Mouse (Mus musculus): ENCODE results near the gene Gpn3.
"Not testable (repeated sequence)": the region's sequence is repeated elsewhere in the genome, so short reads cannot be mapped to it uniquely, and the experiment has no call there.

Gene Gpn3

DNA sequence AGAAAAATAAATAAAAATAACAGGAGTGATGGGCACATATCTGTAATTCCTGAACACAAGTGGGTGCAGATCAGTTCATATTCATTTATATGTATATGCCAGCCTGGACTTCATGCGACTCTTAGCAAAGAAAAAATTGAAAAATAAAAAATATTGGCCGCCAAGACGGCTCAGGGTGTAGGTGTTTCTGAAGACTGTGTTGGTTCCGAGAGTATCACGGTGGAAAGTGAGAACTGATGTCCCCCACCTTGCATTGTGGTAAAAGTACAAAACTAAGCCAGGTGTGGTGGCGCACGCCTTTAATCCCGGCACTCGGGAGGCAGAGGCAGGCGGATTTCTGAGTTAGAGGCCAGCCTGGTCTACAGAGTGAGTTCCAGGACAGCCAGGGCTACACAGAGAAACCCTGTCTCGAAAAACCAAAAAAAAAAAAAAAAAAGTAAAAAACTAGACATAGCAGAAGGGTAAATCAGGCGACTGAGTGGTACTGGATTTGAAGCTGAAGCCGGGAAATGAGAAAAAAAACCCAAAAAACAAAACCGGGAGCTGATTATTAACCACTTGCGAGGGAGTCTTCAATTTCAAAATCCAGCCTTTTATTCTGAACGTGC lies 19.6 kb downstream of the Gpn3 start:
- DNase-seq = no peak

DNA sequence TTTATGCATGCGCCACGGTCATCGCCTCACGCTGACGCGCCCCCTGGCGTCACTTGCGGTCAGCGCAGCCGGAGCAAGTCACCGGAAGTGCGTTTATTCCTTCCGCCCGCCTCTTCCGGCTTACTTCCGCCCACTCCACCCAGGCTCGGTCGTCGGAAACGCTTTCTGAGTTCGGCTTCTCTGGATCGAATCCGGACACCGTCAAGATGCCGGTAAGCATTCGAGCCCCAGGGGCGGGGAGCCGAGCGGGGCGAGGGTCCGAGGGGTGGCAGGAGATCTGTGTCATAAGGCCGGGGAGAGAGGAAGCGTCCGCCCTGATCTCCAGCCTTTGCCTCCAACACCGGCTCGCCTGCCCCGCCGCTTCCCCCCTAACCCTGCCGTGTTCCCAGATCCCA lies 20.1 kb downstream of the Gpn3 start, which contains the start of gene Arpc3:
Gene Arpc3, plus strand, starts transcription at position 93 of the 395 bp plus-strand sequence.
- peak; percentile 94 for DNase-seq

DNA sequence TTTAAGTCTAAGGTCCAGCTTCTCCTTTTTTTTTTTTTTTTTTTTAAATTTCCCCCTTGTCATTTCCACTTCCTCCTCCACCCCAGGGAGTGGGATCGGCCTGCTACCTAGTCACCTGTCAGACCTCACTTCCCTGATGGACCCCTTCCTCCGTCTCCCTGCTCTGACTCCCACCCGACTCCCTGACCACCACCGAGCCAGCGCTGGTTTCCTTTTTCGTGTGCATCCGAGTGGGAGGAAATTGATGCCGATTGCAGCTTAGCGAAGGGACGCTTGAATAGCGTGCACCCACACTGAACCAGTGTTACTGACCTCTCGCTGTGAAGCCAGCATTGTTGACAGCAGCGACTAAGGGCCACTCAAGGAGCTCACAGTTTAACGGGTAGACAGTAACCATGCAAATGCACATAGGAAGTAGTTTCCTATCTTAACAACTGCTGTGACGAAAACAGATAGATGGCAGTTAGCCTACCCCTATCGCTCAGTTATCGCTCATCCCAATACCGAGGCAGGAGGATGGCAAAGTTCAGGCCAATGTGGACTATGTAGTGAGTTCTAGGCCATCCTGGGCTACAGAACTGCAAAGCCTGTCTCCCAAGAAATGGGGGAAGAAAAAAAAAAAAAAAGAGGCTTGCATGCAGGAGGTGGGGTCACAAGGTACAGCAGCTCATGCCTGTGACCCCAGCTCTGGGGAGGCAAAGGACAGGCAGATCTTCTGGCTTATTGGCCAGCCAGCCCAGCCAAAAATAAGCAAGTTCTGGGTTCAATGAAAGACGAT lies 20.7 kb downstream of the Gpn3 start:
- peak; percentile 7 for DNase-seq

DNA sequence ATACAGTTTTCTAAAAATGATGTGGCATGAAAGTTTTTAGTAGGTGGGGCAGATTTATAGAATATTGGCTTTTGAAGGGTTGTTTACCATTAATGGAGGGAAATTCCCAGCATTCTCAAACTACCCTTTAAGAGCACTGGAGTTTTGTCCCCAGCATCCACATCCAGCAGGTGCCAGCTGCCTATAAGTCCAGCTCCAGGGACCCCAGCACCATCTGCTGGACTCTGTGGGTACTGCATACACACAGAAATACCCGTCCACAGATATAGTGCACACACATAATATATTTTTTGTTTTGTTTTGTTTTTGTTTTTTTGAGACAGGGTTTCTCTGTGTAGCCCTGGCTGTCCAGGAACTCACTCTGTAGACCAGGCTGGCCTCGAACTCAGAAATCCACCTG lies 22.2 kb downstream of the Gpn3 start:
- DNase-seq = peak; percentile 74

DNA sequence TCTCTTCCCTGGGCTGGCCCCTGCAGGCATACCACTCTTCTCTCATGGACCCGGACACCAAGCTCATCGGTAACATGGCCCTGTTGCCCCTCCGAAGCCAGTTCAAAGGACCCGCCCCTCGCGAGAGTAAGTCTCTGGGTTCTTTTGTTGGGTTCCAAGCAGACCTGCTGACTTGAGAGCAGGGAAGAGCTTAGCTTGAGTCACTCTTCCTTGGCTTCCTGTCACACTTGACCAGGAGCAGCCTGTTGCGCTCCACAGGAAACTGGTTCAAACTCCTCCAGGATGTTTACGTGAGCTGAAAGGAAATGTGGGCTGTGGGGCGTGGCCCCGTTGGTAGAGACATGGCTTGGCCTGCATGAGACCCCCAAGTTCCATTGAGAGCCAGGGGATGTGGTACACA lies 25.1 kb downstream of the Gpn3 start:
- DNase-seq = peak; percentile 20

DNA sequence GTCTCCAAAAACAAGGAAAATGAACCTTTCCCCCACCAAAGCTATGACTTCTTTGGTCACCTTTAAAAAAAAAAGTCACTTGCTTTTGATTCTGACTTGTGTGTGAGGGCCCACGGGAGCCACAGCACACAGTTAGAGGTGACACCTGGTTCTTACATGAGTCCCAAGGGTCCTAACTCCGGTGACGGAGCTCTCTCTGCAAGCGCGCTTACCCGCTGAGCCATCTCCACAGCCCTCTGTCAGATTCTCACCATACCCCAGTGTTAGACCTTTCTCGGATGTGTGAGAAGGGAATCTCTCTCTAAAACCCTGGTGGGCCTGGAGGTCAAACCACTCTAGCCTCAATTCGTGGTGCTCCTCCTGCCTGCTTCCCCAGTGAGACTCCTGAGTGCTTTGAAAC lies 25.8 kb downstream of the Gpn3 start:
- no peak for DNase-seq

DNA sequence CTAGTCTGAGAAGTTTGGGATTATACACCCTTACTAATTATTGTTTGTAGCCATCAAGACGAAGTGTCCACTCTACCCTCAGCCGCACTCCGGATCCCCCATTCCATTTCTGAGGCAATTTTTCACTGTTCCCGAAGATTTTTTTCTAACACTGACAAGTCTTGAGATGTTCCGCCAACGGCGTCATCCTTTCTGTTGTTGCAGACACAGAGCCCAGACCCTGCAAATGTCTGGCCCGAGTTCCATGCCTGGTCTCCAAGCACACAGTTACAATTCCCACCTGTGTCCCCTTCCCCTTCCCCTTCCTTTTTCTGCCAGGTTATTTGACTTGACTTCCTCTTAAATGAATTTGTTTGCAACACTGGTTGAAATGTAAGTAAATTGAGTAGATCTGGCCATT lies 28.2 kb downstream of the Gpn3 start:
- no peak for DNase-seq

DNA sequence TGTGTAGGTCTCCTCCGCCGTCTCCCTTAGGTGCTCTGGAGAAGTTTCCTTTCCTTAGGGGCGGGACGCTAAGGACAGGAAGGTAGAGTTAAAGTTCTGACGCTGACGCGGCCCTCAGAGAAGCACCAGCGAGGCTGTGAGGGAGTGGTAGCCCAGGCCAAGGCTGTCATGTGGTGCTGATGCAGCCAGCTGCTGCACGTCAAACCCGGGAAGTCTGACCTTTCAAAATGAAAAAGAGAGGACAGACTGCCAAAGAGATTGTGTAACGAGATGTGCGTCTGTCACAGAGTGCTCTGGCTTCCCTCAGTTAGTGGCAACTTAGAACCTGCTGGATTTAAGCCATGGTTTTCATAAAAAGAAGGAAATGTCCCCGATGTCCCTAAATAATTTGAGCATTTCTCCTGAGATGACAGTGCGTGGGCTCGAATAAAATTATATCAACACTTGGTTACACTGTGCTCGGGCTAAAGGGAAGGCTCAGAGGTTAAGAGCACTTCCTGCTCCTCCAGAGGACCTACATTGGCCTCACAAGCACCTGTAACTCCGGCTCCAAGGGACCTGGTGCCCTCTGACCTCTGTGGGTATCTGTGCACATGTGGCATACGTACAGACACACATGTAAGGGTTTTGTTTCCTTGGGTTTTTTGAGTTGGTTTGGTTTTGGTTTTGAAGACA lies 29.1 kb downstream of the Gpn3 start:
- DNase-seq = no peak

DNA sequence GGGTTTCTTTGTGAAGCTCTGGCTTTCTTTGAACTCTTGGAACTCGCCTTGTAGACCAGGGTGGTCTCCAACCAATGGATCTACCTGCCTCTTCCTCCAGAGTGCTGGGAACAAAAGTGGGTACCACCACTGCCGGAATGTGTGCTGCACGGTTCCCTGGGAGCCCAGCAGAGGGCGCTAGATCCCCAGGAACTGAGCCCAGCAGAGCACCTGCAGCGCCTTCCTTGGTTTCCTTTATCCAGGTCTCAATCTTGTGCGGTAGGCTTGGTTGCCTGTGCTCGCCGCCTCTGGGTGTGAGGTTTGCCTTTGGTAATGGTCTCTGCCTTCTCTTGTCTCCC lies 29.6 kb downstream of the Gpn3 start:
- DNase-seq = peak; percentile 65

DNA sequence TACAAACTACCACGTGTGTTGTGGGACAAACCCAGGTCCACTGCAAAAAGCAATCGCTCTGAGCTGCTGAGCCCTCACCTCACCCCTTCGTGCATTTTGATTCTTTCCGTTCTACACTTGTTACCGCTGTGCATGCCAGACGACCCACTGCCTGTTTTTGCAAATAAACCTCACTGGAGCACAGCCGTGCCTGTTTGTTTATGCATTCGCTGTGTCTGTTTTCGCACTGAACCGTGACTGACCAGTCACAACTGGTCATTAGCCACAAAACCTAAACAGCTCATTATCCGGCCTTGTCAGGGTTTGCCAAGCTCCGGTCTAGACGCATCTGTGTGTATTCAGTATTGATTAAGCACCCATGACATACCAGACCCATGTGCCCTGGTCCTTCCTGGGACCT lies 30.5 kb downstream of the Gpn3 start:
- no peak for DNase-seq

DNA sequence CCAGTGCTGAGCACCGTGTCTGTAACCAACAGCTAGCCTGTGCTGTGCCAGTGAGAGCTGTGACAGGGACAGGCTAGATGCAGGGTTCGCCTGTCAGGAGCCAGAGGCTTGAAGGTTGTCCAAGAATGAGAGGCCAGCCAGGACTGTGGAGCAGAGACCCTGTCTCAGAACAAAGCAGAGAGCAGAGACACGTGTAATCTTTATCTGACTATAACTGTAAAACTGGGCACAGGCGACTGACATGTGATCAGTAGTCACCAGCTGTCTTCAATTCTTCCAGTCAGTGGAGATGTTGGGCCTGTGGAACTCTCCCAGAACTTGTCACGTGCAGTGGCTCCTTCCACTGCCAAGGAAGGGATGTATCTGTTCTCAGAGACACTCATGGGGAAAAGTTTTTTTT lies 31.1 kb downstream of the Gpn3 start:
- no peak for DNase-seq

DNA sequence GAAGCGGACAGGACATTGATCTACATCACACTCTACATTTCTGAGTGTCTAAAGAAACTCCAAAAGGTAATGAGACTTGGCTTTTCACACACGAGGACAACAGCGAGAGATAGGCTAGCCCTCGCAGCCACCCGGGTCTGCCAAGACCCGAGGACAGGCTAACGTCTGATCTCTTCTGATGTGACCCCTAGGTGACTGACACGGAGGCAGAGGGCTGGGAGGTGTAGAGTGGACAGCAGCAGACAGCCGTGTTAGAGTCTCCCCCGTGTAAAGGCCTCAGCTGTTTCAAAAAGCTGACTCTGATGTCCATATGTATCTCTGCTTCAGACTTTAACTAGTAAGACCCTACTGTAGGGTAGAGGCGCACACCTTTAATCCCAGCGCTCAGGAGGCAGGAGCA lies 31.7 kb downstream of the Gpn3 start:
- no peak for DNase-seq

DNA sequence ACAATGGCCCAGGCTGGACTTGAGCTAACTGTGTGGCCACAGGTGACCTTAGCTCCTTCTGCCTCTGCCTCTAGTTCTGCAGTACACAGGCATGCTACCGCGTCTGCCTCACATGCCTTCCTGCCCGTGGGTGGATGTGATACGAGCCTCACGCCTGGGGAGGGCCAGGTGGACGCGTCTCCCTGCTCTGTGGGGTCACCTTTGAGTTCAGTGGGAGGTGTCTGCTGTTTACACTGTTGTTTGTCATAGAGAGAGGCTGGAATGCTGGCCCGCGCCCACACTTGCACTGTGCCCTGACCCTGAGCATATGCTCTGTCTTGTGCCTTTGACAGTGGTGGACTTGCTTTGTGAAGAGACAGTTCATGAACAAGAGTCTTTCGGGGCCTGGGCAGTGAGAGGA lies 33.9 kb downstream of the Gpn3 start:
- DNase-seq = no peak

DNA sequence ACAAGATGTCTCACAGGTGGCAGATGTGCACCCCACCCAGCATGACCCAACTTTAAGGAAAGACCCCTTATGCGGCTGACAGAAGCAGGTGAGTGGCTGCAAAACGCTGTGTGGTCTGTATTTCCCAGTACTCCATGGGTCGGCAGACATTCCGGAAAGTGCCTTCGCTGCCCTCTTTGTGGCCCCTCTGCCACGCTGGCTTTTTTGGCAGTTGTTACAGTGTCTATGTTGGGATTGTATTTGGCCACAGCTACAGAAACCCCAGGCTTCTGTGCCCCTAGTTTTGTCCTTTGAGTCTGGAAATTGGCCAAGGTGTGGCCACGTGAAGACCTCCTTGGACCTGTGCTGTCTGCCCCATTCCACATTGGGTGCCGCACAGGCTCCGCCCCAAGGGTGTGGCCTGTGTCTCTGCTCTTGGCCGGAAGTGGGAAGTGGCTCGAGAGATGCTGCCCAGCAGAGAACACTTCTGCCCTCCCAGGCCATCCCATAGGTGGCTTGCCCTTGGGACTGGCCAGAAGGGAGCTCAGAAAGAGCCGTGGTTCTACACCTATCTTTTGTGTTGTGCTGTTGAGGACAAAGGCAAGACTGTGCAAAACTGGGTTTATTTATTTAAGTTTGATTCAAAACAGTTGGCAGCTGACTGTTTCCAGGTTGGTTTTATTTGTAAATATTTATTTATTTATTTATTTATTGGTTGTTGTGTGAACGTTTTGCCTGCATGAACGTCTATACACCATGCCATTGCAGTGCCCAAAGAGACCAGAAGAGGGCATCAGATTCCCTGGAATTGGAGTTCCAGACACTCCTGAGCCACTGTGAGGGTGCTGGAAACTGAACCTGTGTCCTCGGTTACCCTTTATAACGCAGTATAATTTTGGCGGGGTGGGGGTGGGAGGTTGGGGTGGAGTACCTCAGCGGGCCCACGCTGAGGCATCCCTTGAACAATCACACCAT lies 38.3 kb downstream of the Gpn3 start:
- no peak for DNase-seq

DNA sequence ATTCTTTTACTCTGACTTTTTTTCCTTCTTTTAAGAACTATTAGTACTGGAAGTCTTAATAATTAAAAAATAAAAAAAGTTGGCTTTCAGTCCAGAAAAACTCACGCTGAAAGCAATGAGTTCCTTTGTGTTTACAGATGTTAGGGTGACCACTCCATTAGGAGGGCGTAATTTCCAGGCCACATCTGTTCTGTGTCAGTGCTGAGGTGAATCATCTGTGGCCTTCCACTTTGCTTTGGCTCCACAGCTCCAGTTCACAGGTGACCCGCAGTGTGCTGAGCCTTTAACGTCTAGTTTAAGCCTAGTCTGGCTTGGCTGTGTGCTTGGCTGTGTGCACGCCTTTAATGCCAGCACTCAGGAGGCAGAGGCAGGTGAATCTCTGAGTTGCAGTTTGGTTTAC lies 40.2 kb downstream of the Gpn3 start:
- DNase-seq = no peak

DNA sequence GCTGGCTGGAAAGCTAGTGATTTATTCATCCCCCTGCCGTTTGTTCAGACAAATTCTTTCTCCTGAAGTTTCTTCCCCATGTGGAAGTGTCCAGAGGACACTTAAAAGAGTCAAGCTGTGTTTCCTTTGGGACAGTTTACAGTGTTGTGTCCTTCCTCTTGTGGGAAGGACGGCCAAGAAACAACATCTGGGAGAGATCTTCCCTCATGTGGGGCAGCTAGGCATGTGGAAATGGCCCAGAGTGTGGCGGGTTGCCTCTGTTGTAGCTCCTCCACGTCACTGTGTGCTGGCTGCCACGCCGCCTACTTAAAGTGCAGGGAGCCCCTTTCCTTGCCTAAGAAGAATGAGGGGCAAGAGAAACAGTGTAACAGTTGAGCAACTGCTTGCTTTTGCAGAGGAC lies 41.1 kb downstream of the Gpn3 start:
- DNase-seq = no peak

DNA sequence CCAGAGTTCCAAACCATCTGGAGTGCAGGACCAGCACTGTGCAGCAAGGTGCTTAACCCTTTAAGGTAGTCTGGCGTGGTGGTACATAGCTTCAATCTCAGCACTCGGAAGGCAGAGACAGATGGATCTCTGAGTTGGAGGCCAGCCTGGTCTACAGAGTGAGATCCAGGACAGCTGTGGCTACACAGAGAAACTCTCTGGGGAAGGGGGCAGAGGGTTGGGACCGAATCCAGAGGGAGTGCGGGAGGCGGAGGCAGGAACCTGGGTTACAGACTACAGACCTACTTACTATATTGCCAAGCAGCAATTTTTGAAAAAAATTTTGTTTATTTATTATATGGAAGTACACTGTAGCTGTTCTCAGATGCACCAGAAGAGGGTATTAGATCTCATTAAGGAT lies 42.7 kb downstream of the Gpn3 start:
- DNase-seq = no peak

DNA sequence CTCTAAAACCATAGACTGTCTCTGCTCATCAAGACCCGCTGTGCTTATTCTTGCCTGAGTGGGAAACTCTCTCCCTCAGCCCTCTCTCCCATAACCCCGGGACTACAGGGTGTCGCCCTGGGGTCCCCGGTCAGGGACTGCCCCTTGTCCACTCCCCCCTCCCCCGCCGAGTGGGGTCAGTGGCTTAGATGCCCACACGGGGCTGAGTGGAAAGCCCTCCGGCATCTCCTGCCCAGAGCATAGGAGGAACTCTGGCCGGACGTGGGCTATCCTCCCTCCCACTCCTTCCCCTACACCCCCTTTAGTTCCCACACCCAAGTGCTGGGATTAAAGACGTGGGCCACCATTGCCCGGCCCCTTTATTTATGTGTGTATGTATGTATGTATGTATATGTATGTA lies 43.8 kb downstream of the Gpn3 start:
- no peak for DNase-seq

DNA sequence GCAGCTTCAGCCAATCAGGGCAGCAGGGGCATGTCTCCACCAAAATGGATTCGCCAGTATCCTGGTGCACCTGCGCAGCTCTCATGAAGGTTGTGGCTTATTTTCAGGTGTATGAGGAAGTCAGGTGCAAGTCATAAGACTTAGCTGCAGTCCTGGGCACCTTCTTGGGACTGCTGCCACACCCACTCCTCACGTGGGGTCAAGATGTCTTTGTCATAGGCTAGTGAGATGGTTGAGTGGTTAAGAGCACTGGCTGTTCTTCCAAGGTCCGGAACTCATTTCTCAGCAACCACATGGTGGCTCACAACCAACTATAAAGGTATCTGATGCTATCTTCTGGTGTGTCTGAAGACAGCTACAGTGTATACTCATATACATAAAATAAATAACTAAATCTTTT lies 49.0 kb downstream of the Gpn3 start:
- not testable (repeated sequence) for DNase-seq

DNA sequence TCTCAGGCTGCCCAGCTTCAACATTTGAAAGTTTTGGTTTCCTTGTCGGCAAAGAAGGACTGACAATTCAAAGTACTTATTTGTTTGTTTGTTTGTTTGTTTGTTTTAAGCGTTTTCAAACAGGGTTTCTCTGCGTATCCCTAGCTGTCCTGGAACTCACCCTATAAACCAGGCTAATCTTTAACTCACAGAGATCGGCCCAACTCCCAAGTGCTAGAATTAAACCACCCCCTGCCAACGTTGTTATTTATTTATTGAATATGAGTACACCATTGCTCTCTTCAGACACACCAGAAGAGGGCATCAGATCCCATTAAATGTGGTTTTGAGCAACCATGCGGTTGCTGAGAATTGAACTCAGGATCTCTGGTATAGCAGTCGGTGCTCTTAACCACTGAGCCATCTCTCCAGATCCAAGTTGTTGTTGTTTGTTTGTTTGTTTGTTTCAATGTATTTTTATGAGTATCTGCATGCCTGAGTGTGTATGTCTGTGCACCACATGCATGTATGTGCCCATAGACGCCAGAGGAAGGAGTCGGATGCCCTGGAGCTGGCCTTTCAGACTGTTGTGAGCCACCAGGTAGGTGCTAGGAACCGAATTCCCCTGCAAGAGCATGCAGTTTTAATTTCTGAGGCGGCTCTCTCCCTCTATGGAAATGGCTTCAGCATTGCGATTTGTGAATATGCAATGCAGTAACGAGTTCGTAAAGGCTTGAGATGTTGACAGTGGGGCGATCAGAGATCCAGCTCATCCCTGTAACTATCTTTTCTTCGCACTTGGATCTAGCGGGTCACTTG lies 49.8 kb downstream of the Gpn3 start, which contains the start of gene Anapc7:
Gene Anapc7, plus strand, starts transcription at position 423 of the 798 bp plus-strand sequence.
- DNase-seq = no peak

DNA sequence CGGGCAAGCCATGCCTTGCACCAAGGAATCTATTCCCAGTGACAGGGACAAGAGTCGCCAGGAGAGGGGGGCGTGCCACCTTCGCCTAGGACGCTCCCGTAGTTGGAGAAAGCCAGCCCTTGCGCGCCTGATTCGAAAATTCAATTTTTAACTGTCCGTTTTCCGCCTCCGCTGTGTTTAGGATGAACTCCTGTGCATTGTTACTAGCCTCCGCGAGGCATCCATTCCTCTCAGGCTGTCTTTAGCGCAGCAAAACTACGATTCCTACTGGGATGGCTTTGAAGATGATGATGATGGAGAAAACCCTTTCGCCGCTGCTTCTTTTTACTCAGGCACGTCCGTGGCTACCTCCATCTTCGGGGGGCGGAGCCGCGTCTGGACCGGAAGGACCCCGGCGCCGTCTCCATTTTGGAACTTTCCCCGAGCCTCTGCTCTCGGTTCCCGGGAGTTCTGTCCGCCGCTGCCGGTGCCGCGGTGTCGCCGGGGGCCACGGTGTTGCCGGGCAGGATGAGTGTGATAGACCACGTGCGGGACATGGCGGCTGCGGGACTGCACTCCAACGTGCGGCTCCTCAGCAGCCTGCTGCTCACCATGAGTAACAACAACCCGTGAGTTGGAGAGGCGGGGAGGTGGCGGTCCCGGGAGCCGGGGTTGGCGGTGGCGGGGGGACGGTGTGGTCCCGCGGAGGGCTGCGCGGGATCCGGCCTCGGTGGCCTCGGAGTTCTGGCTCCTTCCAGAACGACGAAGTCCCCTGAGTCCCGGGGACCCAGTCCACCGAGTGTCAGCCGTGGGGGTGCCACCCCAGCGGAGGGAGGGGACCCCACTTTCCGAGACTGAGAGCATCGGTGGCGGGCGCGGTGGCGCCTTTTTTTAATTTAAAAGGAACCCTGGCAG lies 50.6 kb downstream of the Gpn3 start:
- peak; percentile 92 for DNase-seq
